Mouse (Mus musculus): ENCODE results near the gene Efcab12.
"Not testable (repeated sequence)": the region's sequence is repeated elsewhere in the genome, so short reads cannot be mapped to it uniquely, and the experiment has no call there.

Gene Efcab12

DNA sequence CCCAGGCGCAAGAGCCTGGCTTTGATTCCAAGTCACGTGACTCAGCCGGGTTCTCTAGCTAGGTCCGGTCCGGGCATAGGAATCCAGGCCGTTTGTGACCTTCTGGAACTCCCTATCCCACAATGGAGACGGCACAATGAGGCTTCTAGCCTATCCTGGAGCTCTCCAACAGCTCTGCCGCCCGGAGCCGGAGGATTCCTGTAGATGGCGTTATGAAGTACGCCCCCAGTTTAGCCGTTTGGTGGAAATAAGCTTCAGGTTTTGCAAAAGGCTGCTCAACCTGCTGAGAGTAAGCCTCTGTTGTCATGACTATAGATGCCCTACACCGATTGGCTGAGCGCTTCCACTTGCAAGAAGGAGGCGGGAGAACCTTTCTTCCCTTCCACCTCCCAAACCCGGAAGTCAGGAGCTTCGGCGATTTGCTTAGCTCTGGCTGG is at the start of gene Efcab12:
TSS of gene Efcab12 (minus strand) at position 252 of the 437 bp plus-strand sequence.
- peak in 1 of 2 experiments; percentile 23 for DNase-seq (ENCODE audit: low read depth in 1 of 2, low spot score in 2 of 2)

DNA sequence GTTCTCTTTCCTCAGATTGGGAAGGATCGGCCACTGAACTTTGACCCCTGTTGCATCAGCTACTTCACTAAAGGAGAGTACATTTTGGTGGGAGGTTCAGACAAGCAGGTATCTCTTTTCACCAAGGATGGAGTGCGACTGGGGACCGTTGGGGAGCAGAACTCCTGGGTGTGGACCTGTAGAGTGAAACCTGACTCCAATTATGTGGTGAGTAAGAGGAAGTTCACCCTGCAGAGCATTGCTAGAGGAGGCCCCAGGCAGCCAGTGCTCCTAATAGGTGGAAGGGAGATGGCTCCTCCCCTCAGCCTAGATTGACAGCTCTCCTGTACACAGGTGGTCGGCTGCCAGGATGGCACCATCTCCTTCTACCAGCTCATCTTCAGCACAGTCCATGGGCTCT is 48.7 kb upstream of the Efcab12 start:
- peak in 1 of 2 experiments; percentile 9 for DNase-seq (ENCODE audit: low read depth in 1 of 2, low spot score in 2 of 2)

DNA sequence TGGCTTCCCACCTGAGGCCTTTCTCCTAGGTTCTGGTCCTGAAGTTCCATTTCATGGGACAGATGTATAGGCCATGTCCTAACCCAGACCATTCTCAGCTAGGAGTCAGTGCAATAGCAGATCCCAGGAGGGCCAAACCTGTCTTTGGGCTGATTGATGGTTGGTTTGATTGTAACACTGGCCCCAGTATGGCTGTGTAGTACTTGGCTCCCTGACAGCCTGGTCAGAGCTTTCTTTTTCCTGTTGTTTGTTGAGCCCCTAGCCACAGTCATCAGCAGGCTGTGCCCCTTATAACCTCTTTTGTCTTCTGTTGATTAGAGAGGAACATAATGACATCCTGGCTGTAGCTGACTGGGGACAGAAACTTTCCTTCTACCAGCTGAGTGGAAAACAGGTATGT is 45.8 kb upstream of the Efcab12 start:
- no peak for DNase-seq (ENCODE audit: low read depth in 1 of 2, low spot score in 2 of 2)

DNA sequence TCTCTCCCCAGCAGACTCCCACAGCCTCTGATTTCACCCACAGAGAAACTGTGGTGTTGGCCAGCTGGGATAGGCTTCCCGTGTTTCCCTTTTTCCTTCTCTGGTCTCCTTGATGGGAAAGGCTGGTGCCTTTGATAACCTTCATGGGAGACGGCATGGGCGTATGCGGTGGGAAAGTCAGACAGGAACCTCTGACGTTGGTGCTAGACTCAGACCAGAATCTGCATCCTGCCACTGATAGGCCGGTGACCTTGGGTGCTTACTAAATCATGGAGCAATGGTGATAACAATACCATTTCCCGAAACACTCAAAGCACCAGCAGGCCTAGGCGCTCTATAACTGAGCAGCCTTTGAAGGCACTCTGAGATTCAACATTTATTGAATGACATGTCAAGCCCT is 42.5 kb upstream of the Efcab12 start:
- DNase-seq (ENCODE audit: low read depth in 1 of 2, low spot score in 2 of 2): no peak

DNA sequence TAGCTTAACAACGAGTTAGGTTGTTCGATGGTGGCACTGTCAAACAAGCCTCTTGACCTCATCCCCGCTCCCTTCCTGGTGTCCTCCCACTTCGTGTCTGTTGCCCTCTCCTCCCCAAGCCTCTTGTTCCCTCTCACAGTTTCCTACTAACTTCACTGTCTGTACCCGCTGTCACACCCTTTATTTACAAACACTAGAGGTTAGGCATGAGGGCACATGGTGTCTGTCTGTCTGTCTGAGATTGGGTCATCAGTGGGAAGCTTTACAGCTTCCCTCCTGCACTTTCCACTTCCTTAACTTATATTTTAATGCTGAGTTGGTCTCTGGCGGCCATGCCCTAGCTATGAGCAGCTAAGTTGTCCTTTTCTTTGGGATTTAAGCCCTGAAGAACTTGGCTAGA is 41.5 kb upstream of the Efcab12 start:
- DNase-seq (ENCODE audit: low read depth in 1 of 2, low spot score in 2 of 2): no peak

DNA sequence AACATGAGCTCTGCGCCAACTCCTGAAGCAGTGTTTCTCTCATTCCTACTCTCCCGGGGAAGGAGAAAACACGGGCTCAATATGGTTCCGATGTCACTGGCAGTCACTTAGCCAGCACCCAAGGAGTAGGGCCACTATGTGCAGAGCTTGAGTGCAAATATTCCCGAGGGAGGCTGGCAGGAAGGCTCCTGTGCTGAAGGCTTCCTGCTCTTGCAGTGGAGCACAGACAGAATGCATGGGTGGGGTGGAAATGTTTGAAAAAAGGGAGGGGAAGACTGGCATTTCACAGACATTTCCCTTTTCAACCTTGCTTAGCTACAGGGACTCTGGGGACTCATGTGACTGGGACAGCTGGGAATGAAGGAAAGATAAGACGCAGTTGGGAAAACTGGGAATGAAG is 40.5 kb upstream of the Efcab12 start:
- no peak for DNase-seq (ENCODE audit: low read depth in 1 of 2, low spot score in 2 of 2)

DNA sequence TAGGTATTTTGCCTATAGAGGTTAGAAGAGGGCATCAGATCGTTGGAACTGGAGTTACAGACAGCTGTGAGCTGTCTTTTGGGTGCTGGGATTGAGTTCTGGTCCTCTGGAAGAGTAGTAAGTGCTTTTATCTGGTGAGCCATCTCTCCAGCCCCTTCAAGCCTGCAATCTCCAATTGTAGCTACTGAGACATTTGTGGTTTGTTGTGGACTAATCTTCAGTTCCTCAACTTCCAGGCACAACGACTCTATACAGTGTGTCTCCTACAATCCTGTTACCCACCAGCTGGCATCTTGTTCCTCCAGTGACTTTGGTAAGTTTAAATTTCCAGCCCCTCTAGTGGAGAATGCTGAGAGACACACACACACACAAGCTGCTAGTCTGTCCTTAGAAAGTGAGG is 39.0 kb upstream of the Efcab12 start:
- no peak for DNase-seq (ENCODE audit: low read depth in 1 of 2, low spot score in 2 of 2)

DNA sequence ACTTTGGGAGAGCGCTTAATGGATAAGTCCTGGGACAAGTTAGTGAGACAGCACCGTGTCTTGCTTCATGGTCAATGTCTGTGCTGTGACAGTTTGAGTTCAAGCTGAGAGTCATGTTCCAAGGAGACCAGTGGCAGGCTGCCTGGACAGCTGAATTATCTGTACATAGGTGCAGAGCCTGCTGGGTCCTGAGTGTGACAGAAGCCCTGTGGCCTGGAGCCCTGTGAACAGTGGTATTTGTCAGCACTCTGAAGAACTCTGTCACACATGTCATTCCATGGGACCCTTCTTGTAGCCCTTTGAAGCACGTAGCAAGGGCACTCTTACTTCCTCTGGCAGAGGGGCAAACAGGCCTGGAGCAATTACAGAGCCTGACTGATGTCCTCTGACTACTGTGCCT is 33.1 kb upstream of the Efcab12 start:
- not testable (repeated sequence) for DNase-seq (ENCODE audit: low read depth in 1 of 2, low spot score in 2 of 2)

DNA sequence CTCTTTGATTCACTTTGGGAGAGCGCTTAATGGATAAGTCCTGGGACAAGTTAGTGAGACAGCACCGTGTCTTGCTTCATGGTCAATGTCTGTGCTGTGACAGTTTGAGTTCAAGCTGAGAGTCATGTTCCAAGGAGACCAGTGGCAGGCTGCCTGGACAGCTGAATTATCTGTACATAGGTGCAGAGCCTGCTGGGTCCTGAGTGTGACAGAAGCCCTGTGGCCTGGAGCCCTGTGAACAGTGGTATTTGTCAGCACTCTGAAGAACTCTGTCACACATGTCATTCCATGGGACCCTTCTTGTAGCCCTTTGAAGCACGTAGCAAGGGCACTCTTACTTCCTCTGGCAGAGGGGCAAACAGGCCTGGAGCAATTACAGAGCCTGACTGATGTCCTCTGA is 28.9 kb upstream of the Efcab12 start:
- DNase-seq (ENCODE audit: low read depth in 1 of 2, low spot score in 2 of 2): not testable (repeated sequence)

DNA sequence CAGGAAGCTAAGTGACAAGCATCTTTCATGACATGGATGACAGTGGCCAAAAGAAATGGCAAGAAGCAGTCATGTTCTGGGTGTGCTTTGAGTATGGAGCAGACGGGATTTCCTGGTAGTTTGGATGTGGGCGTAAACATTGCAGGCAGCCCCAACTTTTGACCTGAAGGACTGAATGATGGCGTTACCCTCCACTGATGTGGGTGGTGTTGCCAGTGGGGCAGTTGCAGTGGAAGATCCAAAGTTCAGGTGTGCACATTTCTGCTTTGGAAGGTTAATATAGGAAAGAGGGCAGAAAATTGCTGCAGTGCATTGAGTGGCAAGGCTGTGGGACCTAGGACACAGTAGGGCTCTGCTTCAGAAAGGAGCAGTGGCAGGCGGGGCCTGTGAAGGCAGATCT is 27.0 kb upstream of the Efcab12 start:
- DNase-seq (ENCODE audit: low read depth in 1 of 2, low spot score in 2 of 2): no peak

DNA sequence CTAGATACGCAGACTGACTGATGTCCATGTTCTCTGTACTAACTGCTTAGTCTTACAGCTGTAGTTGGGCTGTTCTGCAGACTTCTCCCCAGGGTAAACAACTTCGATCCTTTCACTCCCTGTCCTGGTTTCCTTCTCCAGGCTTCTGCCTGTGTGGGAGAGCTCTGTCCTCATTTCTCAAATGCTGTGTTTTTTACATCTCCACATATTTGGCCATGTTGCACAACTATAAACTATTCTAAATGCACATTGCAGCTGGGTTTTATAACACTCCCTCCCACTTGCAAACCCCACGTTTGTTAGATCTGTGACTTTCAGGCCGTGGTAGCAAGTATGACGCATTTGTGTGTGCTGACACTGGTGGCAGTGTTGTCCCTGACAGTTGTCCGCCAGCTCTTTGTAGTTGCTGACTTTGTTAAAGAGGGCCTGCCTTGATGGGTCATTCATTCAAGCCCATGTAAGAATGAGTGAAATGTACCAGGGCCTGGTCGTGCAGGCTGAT is 25.2 kb upstream of the Efcab12 start:
- no peak for DNase-seq (ENCODE audit: low read depth in 1 of 2, low spot score in 2 of 2)

DNA sequence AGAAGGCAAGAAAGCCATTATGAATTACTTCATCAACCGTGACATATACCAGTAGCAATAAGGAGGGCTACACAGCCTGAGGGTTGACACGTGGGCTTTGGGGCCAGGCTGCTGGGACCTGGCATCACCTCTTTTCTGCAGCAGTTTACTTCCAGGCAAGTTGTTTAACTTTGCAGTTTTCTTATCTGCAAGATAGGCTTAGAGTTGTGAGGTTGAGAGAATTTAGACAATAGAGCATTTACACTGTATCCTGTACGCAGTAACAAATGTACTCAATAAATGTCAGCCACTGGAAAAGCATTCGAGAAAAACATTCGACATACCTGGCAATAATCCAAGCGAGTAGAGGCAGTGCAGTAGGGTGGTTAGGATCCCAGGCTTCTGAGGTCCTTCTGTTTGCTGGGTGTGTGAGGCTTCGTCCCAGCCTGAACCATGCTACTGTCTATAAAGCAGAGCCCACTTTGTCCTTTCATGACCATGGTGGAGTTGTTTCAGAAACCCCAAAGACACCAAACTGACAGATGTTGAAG is 21.9 kb upstream of the Efcab12 start:
- DNase-seq (ENCODE audit: low read depth in 1 of 2, low spot score in 2 of 2): no peak

DNA sequence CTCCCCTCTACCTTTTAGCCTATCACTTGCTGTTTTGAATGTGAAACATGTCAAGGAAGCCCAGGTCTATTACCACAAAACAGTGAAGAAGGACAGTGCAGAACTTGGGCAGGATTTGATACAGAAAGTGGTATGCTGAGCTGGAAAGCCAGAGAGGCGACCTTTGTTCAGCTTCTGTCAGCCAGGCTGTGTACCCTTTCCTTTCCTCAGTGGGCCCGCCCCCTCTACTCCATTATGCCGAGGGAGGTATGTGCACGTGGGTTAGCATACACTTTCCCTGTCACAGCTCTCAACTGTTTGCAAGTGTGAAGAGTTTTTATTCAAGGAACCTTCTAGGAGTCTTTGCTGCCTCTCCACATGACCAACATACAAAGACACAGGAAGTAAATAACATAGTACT is 21.0 kb upstream of the Efcab12 start:
- no peak for DNase-seq (ENCODE audit: low read depth in 1 of 2, low spot score in 2 of 2)

DNA sequence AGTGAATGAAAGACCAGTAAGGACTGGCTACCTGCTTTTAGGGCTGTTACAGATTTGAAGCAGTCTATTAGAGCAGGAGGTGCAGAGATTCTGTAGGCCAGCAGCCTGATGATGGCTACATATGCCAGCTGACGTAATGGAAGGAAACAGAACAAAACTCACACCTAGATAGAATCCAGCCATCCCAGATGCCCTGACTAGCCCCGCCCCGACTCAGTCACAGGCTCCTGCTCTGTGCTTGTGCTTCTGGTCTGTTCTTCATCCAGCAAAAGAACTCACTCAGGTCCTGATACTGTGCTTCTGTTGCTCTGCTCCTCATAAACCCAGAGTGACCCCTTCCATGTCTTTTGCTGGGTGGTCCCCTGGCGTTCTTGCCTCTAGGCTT is 18.1 kb upstream of the Efcab12 start:
- DNase-seq (ENCODE audit: low read depth in 1 of 2, low spot score in 2 of 2): no peak

DNA sequence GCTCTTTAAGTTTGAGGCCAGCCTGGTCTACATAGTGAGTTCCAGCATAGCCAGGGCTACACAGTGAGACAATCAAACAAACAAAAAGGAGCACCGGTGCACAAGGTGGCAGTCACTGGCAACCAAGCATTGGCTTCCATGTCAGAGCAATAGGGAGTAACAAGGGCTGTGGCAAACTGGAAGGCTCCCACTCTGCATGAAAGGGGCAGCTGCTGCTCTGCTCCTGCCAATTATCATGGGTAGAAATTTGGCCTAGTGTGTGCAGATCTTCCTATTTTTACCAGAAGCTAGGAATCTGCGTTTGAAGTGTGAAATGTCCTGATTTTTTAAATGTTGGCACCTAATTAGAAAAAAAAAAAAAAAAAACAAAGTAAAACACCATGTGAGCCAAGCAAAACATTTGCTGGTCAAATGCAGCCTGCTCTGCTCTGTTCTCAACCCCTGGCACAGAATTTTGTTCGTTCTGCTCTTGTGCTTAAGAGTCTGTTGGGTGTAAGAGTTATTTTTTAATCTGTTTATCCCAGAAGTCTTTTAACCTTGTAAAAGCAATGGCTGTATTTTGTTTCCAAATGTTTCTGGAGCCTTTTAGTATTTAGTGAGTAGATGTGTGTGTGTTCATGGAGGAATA is 17.6 kb upstream of the Efcab12 start:
- no peak for DNase-seq (ENCODE audit: low read depth in 1 of 2, low spot score in 2 of 2)

DNA sequence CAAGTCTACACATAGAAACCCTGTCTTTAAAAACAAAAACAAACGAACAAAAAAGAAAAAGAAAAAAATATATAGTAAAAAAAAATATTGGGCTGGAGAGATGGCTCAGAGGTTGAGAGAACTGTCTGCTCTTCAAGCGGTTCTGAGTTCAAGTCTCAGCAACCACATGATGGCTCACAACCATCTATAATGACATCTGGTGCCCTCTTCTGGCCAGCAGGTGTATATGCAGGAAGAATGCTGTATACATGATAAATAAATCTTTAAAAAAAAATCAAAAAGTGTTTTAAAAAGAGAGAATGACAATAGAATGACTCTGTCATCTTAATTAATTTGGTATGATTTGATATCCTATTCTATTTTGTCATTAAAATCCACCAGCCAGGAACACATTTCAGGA is 16.2 kb upstream of the Efcab12 start:
- DNase-seq (ENCODE audit: low read depth in 1 of 2, low spot score in 2 of 2): no peak

DNA sequence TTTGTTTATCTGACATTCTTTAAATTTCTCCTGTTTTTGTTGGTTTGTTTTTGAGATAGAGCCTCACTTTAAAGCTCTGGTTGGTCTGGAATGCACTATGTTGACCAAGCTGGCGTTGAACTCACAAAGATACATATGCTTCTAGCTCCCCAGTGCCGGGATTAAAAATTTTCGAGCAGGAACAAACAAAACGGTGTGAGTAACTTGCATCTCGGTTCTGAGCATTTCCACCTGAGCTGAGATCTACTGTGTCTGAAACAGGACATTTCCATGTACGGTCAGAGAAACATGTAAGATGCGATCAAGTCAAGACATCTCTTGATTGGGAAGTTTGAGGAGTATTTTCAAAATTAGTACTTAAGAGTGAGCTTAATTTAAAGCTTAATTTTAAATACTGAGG is 15.8 kb upstream of the Efcab12 start:
- no peak for DNase-seq (ENCODE audit: low read depth in 1 of 2, low spot score in 2 of 2)

DNA sequence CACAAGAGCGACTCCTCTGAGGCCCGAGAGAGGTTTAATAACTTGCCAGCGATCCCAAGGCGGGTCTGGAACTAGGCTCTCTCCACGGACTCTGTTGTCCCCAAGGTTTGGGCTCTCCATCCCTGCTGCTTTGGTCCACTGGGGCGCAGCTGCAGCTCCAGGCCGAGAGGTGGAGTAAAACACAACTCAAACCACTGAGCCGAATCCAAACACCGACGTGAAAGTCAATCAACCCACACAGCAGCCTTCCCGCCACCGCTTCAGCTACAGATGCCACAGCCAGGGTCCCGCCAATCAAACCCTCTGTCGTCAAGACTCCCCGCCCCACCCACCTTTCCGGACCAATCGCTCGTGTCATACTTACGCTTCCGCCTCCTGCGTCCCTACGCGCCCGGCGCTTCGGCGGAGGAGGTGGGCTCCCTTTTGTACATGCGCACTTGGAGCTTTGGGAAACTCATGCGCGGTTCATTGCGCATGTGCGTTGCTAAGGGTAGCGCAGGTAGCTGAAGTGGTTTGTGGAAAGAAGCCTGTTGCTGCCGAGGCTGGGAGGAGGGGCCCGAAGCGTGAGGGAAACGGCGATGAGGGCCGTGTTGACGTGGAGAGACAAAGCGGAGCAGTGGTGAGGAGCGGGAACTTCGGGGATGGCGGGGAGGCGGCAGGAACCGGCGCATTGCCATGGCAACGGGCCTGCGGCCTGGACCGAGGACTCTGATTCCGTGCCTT is 15.0 kb upstream of the Efcab12 start, which contains the start of the genes Mbd4 and Ift122:
TSS of gene Mbd4 (minus strand) at position 281 of the 723 bp plus-strand sequence.
TSS of gene Ift122 (plus strand) at position 380 of the 723 bp plus-strand sequence.
- peak; percentile 95 to 96 for DNase-seq (ENCODE audit: low read depth in 1 of 2, low spot score in 2 of 2)

DNA sequence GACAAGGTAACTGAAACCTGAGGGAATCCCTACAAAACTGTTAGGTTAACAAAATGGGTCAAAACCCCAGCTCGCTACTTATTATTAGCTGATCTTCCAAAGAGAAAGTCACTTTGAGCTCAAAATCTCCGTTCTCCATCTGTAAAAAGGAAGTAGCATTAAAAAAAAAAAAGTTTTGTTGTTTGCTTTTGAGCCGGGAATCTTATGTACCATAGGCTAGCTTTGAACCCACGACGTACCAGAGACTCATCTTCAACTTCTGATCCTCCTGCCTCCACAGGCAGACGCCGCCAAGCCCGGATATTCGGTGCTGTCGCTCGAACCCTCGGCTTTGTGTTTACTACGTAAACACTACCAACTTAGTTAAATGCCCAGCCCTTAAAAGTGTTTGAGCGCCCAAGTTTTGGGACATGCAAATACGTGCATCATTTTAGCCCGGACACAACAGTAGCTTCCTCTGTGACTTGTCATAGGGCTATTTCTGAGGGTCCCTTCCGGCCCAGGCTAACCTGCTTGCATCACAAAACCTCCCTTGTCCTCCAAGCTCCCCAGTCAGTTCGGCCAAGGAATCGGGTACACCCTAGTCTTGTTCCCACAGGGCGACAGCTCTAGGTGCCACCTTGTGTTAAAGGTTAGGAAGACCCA is 14.4 kb upstream of the Efcab12 start:
- no peak for DNase-seq (ENCODE audit: low read depth in 1 of 2, low spot score in 2 of 2)

DNA sequence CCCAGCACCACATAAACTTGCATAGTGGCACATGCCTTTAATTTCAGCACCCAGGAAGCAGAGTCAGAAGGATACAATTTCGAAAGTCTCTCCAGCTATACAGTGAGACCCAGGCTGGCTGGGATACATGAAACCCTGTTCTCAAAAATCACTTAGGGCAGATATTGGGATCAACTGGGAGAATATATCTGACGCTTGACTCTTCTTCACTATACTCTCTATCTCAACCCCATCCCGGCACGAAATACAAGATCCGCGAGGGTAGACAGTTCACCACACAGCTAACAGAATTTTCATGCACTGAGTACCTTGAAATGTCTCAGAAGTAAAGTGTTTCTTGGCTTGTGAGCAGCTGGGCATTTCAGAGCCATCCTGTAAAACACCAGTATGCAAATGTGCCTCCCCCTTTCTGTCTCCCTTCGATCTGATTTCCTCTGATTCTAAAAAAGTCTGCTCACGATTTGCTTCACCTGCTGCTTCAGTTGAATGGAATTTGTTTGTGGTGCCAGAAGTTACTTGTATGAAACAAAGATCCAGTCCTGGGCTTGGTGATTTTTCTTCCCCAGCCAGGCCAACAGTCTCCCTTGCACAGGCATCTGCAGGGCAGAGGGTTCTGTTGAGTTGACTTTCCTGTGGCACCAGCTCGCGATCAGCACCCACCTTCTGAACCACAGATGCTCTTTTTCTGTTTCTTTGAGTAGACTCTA is 10.5 kb upstream of the Efcab12 start:
- no peak for DNase-seq (ENCODE audit: low read depth in 1 of 2, low spot score in 2 of 2)

Measured in monocyte, adult 2 months (primary cell).